Mouse (Mus musculus) MEL-GATA-1-ER (cell line): ENCODE data around the gene Marcksl1.
"Not testable (repeated sequence)": the region's sequence is repeated elsewhere in the genome, so short reads cannot be mapped to it uniquely, and the experiment has no call there.

ENCODE experiments used
- DNase-seq: peaks from one replicate; pipeline ENCODE4 v3.0.0-alpha.2; 2012; ENCODE audit warnings: low read depth; ENCODE audit errors: extremely low read depth

Gene Marcksl1

GRCm38 (mm10) chr4:129509650-129510049 is 3.7 kb upstream of the Marcksl1 start:
- no peak for DNase-seq

- DNase-seq, result no peak
Measured at GRCm38 (mm10) chr4:129510723-129511412, 2.5 kb upstream of the Marcksl1 start.

- DNase-seq, result no peak
Measured at GRCm38 (mm10) chr4:129511413-129512096, 1.8 kb upstream of the Marcksl1 start.

GRCm38 (mm10) chr4:129513891-129514290 is 510 bp downstream of the Marcksl1 start:
- no peak for DNase-seq

- DNase-seq, result no peak
Measured at GRCm38 (mm10) chr4:129514300-129514898, 1.0 kb downstream of the Marcksl1 start.

GRCm38 (mm10) chr4:129516925-129517324 is 3.5 kb downstream of the Marcksl1 start:
- DNase-seq, result no peak

GRCm38 (mm10) chr4:129518519-129518918 is 5.1 kb downstream of the Marcksl1 start:
- no peak for DNase-seq

GRCm38 (mm10) chr4:129525338-129525737 is 12.0 kb downstream of the Marcksl1 start:
- no peak for DNase-seq

- DNase-seq, result no peak
Measured at GRCm38 (mm10) chr4:129525889-129526288, 12.5 kb downstream of the Marcksl1 start.

GRCm38 (mm10) chr4:129528901-129529300 is 15.5 kb downstream of the Marcksl1 start:
- not testable (repeated sequence) for DNase-seq

GRCm38 (mm10) chr4:129540012-129540411 is 26.6 kb downstream of the Marcksl1 start:
- DNase-seq, result no peak

- DNase-seq, result no peak
Measured at GRCm38 (mm10) chr4:129541868-129542591, 28.6 kb downstream of the Marcksl1 start.

GRCm38 (mm10) chr4:129542592-129543141 is 29.3 kb downstream of the Marcksl1 start, which contains the start of gene Hdac1:
Gene Hdac1, minus strand, starts transcription at chr4:129542713.
- DNase-seq, result peak; percentile 82

GRCm38 (mm10) chr4:129544106-129544505 is 30.7 kb downstream of the Marcksl1 start:
- DNase-seq, result no peak

GRCm38 (mm10) chr4:129547631-129548030 is 34.2 kb downstream of the Marcksl1 start:
- not testable (repeated sequence) for DNase-seq

GRCm38 (mm10) chr4:129549306-129549705 is 35.9 kb downstream of the Marcksl1 start:
- DNase-seq, result no peak

GRCm38 (mm10) chr4:129550295-129550694 is 36.9 kb downstream of the Marcksl1 start:
- DNase-seq, result no peak

GRCm38 (mm10) chr4:129554512-129554911 is 41.1 kb downstream of the Marcksl1 start:
- not testable (repeated sequence) for DNase-seq

GRCm38 (mm10) chr4:129555421-129555861 is 42.1 kb downstream of the Marcksl1 start:
- DNase-seq, result no peak

GRCm38 (mm10) chr4:129555862-129556531 is 42.6 kb downstream of the Marcksl1 start:
- no peak for DNase-seq
